Mouse (Mus musculus): ENCODE results near the gene Abhd17b.
"Not testable (repeated sequence)": the region's sequence is repeated elsewhere in the genome, so short reads cannot be mapped to it uniquely, and the experiment has no call there.

Abhd17b gene

GRCm38 (mm10) chr19:21652285-21653171, 457 bp upstream of the Abhd17b start, which contains the start of gene 1110059E24Rik:
Gene 1110059E24Rik, minus strand, starts transcription at chr19:21652976.
- DNase-seq, result peak; percentile 98

- no peak for DNase-seq
Measured at GRCm38 (mm10) chr19:21654788-21655187, 1.8 kb downstream of the Abhd17b start.

GRCm38 (mm10) chr19:21660734-21661133, 7.7 kb downstream of the Abhd17b start:
- DNase-seq, result no peak

- no peak for DNase-seq
Measured at GRCm38 (mm10) chr19:21663756-21664456, 10.9 kb downstream of the Abhd17b start.

- DNase-seq, result no peak
Measured at GRCm38 (mm10) chr19:21669650-21670049, 16.7 kb downstream of the Abhd17b start.

- DNase-seq, result no peak
Measured at GRCm38 (mm10) chr19:21674354-21675096, 21.5 kb downstream of the Abhd17b start.

GRCm38 (mm10) chr19:21680091-21680490, 27.1 kb downstream of the Abhd17b start:
- no peak for DNase-seq

- no peak for DNase-seq
Measured at GRCm38 (mm10) chr19:21680986-21681385, 28.0 kb downstream of the Abhd17b start.

GRCm38 (mm10) chr19:21713260-21714031, 60.5 kb downstream of the Abhd17b start:
- DNase-seq, result peak; percentile 35

- no peak for DNase-seq
Measured at GRCm38 (mm10) chr19:21714278-21714883, 61.4 kb downstream of the Abhd17b start.

- DNase-seq, result no peak
Measured at GRCm38 (mm10) chr19:21715005-21715442, 62.0 kb downstream of the Abhd17b start.

GRCm38 (mm10) chr19:21715515-21715914, 62.5 kb downstream of the Abhd17b start:
- no peak for DNase-seq

- no peak for DNase-seq
Measured at GRCm38 (mm10) chr19:21716456-21716855, 63.5 kb downstream of the Abhd17b start.

- no peak for DNase-seq
Measured at GRCm38 (mm10) chr19:21719206-21719605, 66.2 kb downstream of the Abhd17b start.

- DNase-seq, result no peak
Measured at GRCm38 (mm10) chr19:21720950-21721349, 68.0 kb downstream of the Abhd17b start.

- DNase-seq, result not testable (repeated sequence)
Measured at GRCm38 (mm10) chr19:21723280-21723679, 70.3 kb downstream of the Abhd17b start.

- no peak for DNase-seq
Measured at GRCm38 (mm10) chr19:21723911-21724655, 71.1 kb downstream of the Abhd17b start.

GRCm38 (mm10) chr19:21725168-21725567, 72.2 kb downstream of the Abhd17b start:
- DNase-seq, result no peak

- DNase-seq, result no peak
Measured at GRCm38 (mm10) chr19:21727081-21727480, 74.1 kb downstream of the Abhd17b start.

GRCm38 (mm10) chr19:21728342-21728741, 75.4 kb downstream of the Abhd17b start:
- no peak for DNase-seq

GRCm38 (mm10) chr19:21731887-21732286, 78.9 kb downstream of the Abhd17b start:
- no peak for DNase-seq

Measured in cerebellum, adult 8-10 months (tissue).